Mouse (Mus musculus) G1E (cell line): Measurements from ENCODE around the gene Stradb. TPM values are rescaled to one million over a fixed set of nuclear protein-coding genes. Genes with fewer than 3 reads are reported as not detected.
"Not testable (repeated sequence)": the region's sequence is repeated elsewhere in the genome, so short reads cannot be mapped to it uniquely, and the experiment has no call there.

Experiments used
- ATAC-seq: 2 replicates; pipeline ENCODE4 v1.8.0; 2016; ENCODE audit warnings: mild to moderate bottlenecking; ENCODE audit not compliant: insufficient number of reproducible peaks, poor library complexity, low FRiP score, severe bottlenecking; ENCODE audit errors: extremely low read depth
- DNase-seq: peaks from one replicate; pipeline ENCODE4 v3.0.0; 2012; ENCODE audit warnings: low spot score
- H3K27me3 ChIP-seq: 2 replicates; pipeline ENCODE4 v1.6.1; 2012; ENCODE audit warnings: mild to moderate bottlenecking, low read length, inconsistent platforms; ENCODE audit not compliant: insufficient read depth
- H3K36me3 ChIP-seq: replicated peaks from 2 replicates; pipeline ENCODE3; 2012; ENCODE audit warnings: mild to moderate bottlenecking, inconsistent platforms
- H3K4me1 ChIP-seq: 2 replicates; pipeline ENCODE4 v1.6.1; 2012; ENCODE audit warnings: low read depth, low read length, inconsistent platforms, mixed read lengths; ENCODE audit not compliant: insufficient read depth
- H3K4me3 ChIP-seq: 2 replicates; pipeline ENCODE4 v1.5.1; 2012; ENCODE audit warnings: low read depth, mild to moderate bottlenecking, inconsistent platforms, low read length, moderate library complexity, mixed read lengths
- H3K9me3 ChIP-seq: replicated peaks from 2 replicates; pipeline ENCODE4 v1.6.1; 2012; ENCODE audit warnings: inconsistent platforms
- CTCF ChIP-seq: IDR thresholded peaks from 2 replicates; pipeline ENCODE4 v1.5.1; 2012; ENCODE audit warnings: low read depth, low read length, inconsistent platforms, mixed read lengths
- GATA1 ChIP-seq: IDR thresholded peaks from 2 replicates; pipeline ENCODE4 v1.6.1; 2012; ENCODE audit warnings: borderline replicate concordance, low read length, inconsistent platforms, mixed read lengths
- GATA2 ChIP-seq: IDR thresholded peaks from 2 replicates; pipeline ENCODE4 v1.6.1; 2012; ENCODE audit warnings: low read depth, low read length, inconsistent platforms, borderline replicate concordance
- POLR2AphosphoS5 ChIP-seq: IDR thresholded peaks from 2 replicates; pipeline ENCODE4 v1.6.1; 2012; ENCODE audit warnings: low read depth, low read length, inconsistent platforms; ENCODE audit not compliant: insufficient replicate concordance
- TAL1 ChIP-seq: conservative IDR thresholded peaks from 2 replicates; pipeline ENCODE4 v1.6.1; 2012; ENCODE audit warnings: low read depth, low read length, inconsistent platforms, mixed read lengths
- polyA plus RNA-seq: library from polyadenylated mRNA; stranded (reverse); fragments of >175 nt; gene quantifications from 2 replicates; pipeline ENCODE4 v1.2.3, GENCODE M21; 2012
- total RNA-seq, 2 experiments: library from RNA; stranded (forward) in 1 of 2; stranded (reverse) in 1 of 2; fragments of 200-1000 nt in 1 of 2; fragments of >200 nt in 1 of 2; fragmentation: Nextera tagmentation in 1 of 2; gene quantifications; 2 replicates each; pipeline ENCODE4 v1.2.3; 2014 to 2017

Stradb gene
- total and polyA plus RNA-seq, 3 experiments: 4.8 to 115 (median 23.3) TPM

DNA sequence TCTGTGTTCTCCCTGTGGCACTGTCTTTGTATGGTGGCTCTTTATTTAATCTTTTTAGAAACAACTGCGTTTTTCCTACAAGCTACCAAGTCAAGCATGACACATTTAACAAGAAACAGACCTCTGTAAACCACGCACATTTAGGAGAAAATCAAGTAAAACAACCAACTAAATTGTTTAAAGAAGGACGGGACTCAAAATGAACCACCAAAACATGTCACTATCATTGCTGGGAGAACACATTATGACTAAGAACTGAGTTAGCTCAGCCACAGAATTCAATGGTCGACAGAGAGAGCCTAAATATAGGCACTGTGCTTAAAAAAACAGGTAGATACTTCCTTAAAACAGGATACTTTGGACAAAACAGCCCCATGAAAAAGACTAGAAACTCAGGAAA lies 20.3 kb upstream of the Stradb start:
- H3K27me3 ChIP-seq: no peaks in the 10 kb centered on the region
- DNase-seq: no peak
- TF ChIP-seq POLR2AphosphoS5: no peak
- no peak for TF ChIP-seq TAL1
- TF ChIP-seq GATA1: no peak
- TF ChIP-seq GATA2: no peak
- no peak for TF ChIP-seq CTCF

GRCm38 (mm10) chr1:58953686-58954434 lies 19.5 kb upstream of the Stradb start:
- TF ChIP-seq TAL1 (peak; percentile 99), POLR2AphosphoS5 (no peak), GATA2 (peak; percentile 94), CTCF (no peak), GATA1 (no peak)
- DNase-seq (peak; percentile 60), ATAC-seq (peak; percentile 90)
- peaks cover 38% of the 10 kb centered on the region for H3K36me3 ChIP-seq
- no peaks in the 10 kb centered on the region for H3K9me3 ChIP-seq
- H3K4me1 ChIP-seq: peaks cover 80% of the 10 kb centered on the region
- no peaks in the 10 kb centered on the region for H3K27me3 ChIP-seq
- H3K4me3 ChIP-seq: peak overlapping the region; percentile 56

More for the DNA sequence above, 20.3 kb upstream of the Stradb start:
- H3K9me3 ChIP-seq: no peaks in the 10 kb centered on the region
- ATAC-seq: no peak
- H3K36me3 ChIP-seq: peaks cover 36% of the 10 kb centered on the region
- no peak overlapping the region for H3K4me3 ChIP-seq
- peaks cover 77% of the 10 kb centered on the region for H3K4me1 ChIP-seq

DNA sequence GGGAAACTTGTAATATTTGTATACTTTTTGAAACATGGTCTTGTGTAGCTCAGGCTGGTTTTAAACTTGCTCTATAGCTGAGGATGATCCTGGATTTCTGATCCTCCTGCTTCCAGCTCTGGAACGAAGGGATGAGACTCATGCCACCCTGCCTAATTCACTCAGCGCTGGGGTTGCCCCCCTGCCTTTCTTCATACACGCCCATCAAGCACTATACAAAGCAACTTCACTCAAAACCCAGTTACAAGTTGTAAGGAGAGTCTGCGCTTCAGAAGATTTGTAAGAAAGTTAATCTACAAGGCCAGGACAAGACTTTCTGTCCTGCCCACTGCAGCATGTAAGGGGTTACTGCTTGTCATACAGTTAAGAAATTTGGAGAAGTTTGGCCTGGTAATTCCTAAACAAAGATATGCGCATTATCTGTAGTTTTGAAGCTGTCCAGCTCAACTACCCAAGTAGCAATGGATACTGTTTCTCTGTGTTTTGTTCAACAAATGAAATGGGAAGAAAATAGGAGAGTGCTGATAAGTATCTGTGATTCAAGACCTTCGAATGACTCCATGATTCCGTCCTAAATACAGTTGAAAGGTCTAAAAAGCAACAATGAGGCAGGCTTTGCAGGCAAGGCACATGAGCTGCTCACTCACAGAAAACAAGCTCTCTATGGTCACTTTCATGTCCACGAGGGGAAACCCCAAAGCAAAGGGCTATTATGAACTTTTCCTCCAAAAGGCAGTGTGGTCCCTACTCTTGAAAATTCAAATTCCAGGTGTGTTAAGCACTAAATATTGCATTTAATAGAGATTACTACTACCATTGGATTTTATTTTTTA lies 18.5 kb upstream of the Stradb start:
- H3K36me3 ChIP-seq: peaks cover 40% of the 10 kb centered on the region
- H3K27me3 ChIP-seq: no peaks in the 10 kb centered on the region
- H3K4me3 ChIP-seq: peak overlapping the region; percentile 56; the same call in 1 of the 2 replicates
- no peak for ATAC-seq
- DNase-seq: no peak
- no peaks in the 10 kb centered on the region for H3K9me3 ChIP-seq
- no peak for TF ChIP-seq GATA2
- TF ChIP-seq TAL1: no peak
- no peak for TF ChIP-seq CTCF
- peaks cover 84% of the 10 kb centered on the region for H3K4me1 ChIP-seq

DNA sequence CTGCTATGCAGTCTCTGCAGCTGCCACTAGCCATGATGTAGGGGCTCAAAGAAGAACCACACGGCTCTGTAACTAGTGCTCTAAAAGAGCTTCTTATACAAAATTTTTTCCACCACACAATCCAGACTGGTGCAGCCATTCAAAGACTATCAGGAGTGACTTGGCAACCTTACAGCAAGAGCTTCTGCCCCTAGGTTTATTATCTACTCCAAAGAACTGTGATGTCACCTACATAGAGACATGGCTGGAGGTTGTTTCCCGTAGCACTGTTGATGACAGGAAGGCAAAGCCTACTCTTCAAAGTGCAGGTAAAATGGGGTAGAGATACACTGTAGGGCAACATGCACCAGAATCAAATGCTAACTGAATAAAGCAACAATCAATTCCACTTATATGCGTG lies 17.6 kb upstream of the Stradb start:
- peaks cover 86% of the 10 kb centered on the region for H3K4me1 ChIP-seq
- peaks cover 39% of the 10 kb centered on the region for H3K36me3 ChIP-seq
- H3K4me3 ChIP-seq: no peak overlapping the region; the same call in 1 of the 2 replicates
- no peak for TF ChIP-seq POLR2AphosphoS5
- TF ChIP-seq GATA2: no peak
- no peak for TF ChIP-seq GATA1
- ATAC-seq (no peak), DNase-seq (no peak)
- H3K9me3 ChIP-seq: no peaks in the 10 kb centered on the region
- no peaks in the 10 kb centered on the region for H3K27me3 ChIP-seq

- Histone ChIP-seq H3K4me3 (peak overlapping the region; percentile 28; the same call in 1 of the 2 replicates), H3K27me3 (no peaks in the 10 kb centered on the region), H3K36me3 (peaks cover 41% of the 10 kb centered on the region), H3K4me1 (peaks cover 87% of the 10 kb centered on the region), H3K9me3 (no peaks in the 10 kb centered on the region)
- no peak for DNase-seq
- TF ChIP-seq TAL1 (no peak), GATA2 (no peak), GATA1 (no peak), POLR2AphosphoS5 (no peak)
- no peak for ATAC-seq
Measured at GRCm38 (mm10) chr1:58956229-58956628, 17.1 kb upstream of the Stradb start.

- DNase-seq: no peak
- Histone ChIP-seq H3K27me3 (no peaks in the 10 kb centered on the region), H3K4me1 (peaks cover 89% of the 10 kb centered on the region), H3K9me3 (no peaks in the 10 kb centered on the region), H3K36me3 (peaks cover 34% of the 10 kb centered on the region), H3K4me3 (no peak overlapping the region)
- TF ChIP-seq GATA2: no peak
- TF ChIP-seq CTCF: no peak
- no peak for TF ChIP-seq GATA1
- no peak for TF ChIP-seq TAL1
- TF ChIP-seq POLR2AphosphoS5: no peak
- no peak for ATAC-seq
Measured at GRCm38 (mm10) chr1:58957931-58958330, 15.4 kb upstream of the Stradb start.

- Histone ChIP-seq H3K4me1 (peaks cover 92% of the 10 kb centered on the region), H3K36me3 (peaks cover 36% of the 10 kb centered on the region)
- ATAC-seq, H3K27me3 ChIP-seq, H3K4me3 ChIP-seq, H3K9me3 ChIP-seq, DNase-seq: not testable (repeated sequence)
Measured at GRCm38 (mm10) chr1:58958789-58959526, 14.4 kb upstream of the Stradb start.
